Mouse (Mus musculus) layer of hippocampus, adult 9-10 months (tissue): ENCODE results near the gene Clic5.

Experiments
- DNase-seq: peaks from one replicate; pipeline ENCODE4 v3.0.0; 2022; ENCODE audit warnings: low spot score

The Clic5 gene

GRCm38 (mm10) chr17:44270043-44270442 is 81.7 kb downstream of the Clic5 start:
- DNase-seq = no peak

- DNase-seq = no peak
Observed at GRCm38 (mm10) chr17:44271426-44271825, 83.0 kb downstream of the Clic5 start.

- no peak for DNase-seq
Observed at GRCm38 (mm10) chr17:44274804-44275203, 86.4 kb downstream of the Clic5 start.

GRCm38 (mm10) chr17:44288320-44288719 is 99.9 kb downstream of the Clic5 start:
- DNase-seq = no peak

- no peak for DNase-seq
Observed at GRCm38 (mm10) chr17:44297221-44297620, 108.8 kb downstream of the Clic5 start.

DNA sequence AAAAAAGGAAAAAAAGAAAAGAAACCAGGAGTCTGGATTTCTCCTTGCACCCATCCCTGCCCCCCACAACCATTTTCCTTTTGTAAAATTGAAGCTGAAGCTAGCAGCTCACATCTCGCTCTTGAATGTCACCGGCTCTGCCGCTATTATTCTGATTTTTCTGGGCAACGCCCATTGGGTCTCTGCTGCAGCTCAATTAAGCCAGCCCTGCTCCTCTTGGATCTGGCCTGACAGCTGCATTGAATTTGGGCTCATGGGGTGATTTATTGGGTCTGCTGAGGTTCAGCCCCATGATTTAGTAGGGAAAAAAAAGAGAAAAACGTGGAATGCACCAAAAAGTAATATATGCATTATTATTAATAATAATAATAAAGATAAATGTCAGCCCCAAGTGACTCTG is 111.9 kb downstream of the Clic5 start:
- no peak for DNase-seq

DNA sequence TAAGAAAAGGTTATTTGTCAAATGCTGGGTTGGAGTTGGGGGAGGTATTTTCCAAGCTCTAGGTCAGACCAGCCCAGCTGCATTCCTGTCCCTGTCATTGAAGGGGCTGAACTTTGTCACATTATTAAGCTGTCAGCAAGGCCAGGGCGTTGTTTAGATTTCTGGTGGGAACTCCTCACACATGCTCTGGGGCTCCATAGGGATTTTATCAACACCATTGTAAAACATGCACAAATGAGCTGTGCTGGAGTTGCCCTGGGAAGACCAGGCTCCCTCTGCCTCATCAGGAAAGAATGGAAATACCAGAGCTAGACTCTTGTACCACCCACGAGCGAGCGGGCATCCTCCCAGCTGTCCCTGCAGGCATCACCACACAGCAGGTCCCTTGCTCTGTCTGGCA is 112.3 kb downstream of the Clic5 start:
- no peak for DNase-seq

- DNase-seq = no peak
Observed at GRCm38 (mm10) chr17:44301224-44301811, 112.9 kb downstream of the Clic5 start.

- DNase-seq = no peak
Observed at GRCm38 (mm10) chr17:44304076-44304475, 115.7 kb downstream of the Clic5 start.

GRCm38 (mm10) chr17:44309914-44310622 is 121.7 kb downstream of the Clic5 start:
- no peak for DNase-seq

DNA sequence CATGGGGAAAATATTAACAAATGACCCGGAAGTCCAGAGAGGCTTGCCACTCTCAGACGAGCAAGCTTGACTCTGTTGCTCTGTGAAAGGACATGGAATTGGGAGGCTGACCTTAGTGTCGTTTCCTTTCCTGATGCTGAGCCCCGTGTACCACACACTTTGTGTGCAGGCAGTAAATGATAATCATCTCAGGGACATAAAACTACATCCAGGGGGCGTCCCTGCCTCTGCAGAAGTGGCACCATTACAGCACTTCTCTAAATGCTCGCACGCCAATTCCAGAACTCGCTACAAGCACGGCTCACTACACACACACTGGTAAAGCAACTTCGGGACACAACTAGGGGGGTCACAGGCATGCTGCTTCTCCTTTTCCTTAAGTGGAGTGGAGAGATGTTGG is 136.9 kb downstream of the Clic5 start:
- no peak for DNase-seq

- DNase-seq = no peak
Observed at GRCm38 (mm10) chr17:44327279-44328146, 139.1 kb downstream of the Clic5 start.

DNA sequence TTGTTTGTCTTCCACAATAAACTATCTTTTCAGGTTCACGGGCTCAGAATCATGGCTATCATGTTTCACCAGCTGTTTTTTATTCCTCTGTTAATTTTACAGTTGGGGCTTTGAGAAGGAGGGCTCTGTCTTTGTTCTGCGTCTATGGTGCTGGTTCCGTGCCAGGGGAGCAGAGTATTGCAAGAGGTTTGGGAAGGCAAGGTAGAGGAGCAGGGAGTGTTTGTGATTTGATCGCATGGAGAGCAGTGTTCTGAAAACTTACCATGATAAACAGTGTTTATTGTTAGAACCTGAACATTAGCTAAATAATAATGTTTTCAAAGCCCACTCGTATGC is 139.7 kb downstream of the Clic5 start:
- DNase-seq = no peak
